Mouse (Mus musculus) limb, embryonic 12.5 days (tissue): ENCODE results near the gene Cab39l. TPM values are rescaled to one million over a fixed set of nuclear protein-coding genes. Genes with fewer than 3 reads are reported as not detected.
A peak's percentile ranks its signal among the peaks of the same experiment; 100 is the strongest.

Source experiments
- ATAC-seq: fragments of 200-750 bp; cut with Nextera tagmentation; 2 replicates; pipeline ENCODE4 v1.8.0; 2017; ENCODE audit warnings: low read depth, moderate TSS enrichment; ENCODE audit not compliant: insufficient number of reproducible peaks, insufficient read depth, low FRiP score, low TSS enrichment
- H3K27ac ChIP-seq: fragments of 300-500 bp; sonication (generic); 2 replicates; pipeline ENCODE4 v1.5.1; 2016; ENCODE audit warnings: mild to moderate bottlenecking, moderate library complexity
- H3K27me3 ChIP-seq: fragments of 300-500 bp; sonication (generic); 2 replicates; pipeline ENCODE4 v1.6.1; 2016; ENCODE audit warnings: mild to moderate bottlenecking, moderate library complexity
- H3K36me3 ChIP-seq: fragments of 300-500 bp; sonication (generic); 2 replicates; pipeline ENCODE4 v1.6.1; 2016; ENCODE audit warnings: mild to moderate bottlenecking, moderate library complexity
- H3K4me1 ChIP-seq: fragments of 300-500 bp; sonication (generic); replicated peaks from 2 replicates; pipeline ENCODE4 v1.6.1; 2016
- H3K4me2 ChIP-seq: fragments of 300-500 bp; sonication (generic); 2 replicates; pipeline ENCODE4 v1.6.1; 2016; ENCODE audit warnings: mild to moderate bottlenecking, moderate library complexity
- H3K4me3 ChIP-seq: fragments of 300-500 bp; sonication (generic); replicated peaks from 2 replicates; pipeline ENCODE4 v1.5.1; 2016; ENCODE audit warnings: mild to moderate bottlenecking
- H3K9ac ChIP-seq: fragments of 300-500 bp; sonication (generic); replicated peaks from 2 replicates; pipeline ENCODE4 v1.6.1; 2016; ENCODE audit warnings: mild to moderate bottlenecking, moderate library complexity
- H3K9me3 ChIP-seq: fragments of 300-500 bp; sonication (generic); 2 replicates; pipeline ENCODE4 v1.6.1; 2016; ENCODE audit warnings: mild to moderate bottlenecking, moderate library complexity
- WGBS: fragments of 180-500 bp; shearing (Covaris S2); methylation state at CpG from one replicate; pipeline ENCODE4 v1.1.7; 2016; 5-methylcytosine and 5-hydroxymethylcytosine counted together
- polyA plus RNA-seq: library from polyadenylated mRNA; unstranded; fragments of >200 nt; fragmentation: Nextera tagmentation; extraction: Ambion mirVana; gene quantifications from 2 replicates; pipeline ENCODE4 v1.2.1, GENCODE M21; 2016

Cab39l gene
- polyA plus RNA-seq, 1 experiment from 2014 or later: 40.9 TPM

- Histone ChIP-seq H3K27ac (no peak overlapping the region), H3K9me3 (no peaks in the 10 kb centered on the region), H3K4me3 (no peak overlapping the region), H3K4me1 (peaks cover 6% of the 10 kb centered on the region; the same call in 1 of the 2 replicates), H3K4me2 (no peak overlapping the region), H3K9ac (no peak overlapping the region), H3K27me3 (no peaks in the 10 kb centered on the region), H3K36me3 (peaks cover 3% of the 10 kb centered on the region; the same call in 1 of the 2 replicates)
- 82% methylated on average over 7 of the region's 7 CpGs for WGBS
- no peak for ATAC-seq
These were observed 105.5 kb downstream of the Cab39l start for GRCm38 (mm10) chr14:59546162-59546880.

DNA sequence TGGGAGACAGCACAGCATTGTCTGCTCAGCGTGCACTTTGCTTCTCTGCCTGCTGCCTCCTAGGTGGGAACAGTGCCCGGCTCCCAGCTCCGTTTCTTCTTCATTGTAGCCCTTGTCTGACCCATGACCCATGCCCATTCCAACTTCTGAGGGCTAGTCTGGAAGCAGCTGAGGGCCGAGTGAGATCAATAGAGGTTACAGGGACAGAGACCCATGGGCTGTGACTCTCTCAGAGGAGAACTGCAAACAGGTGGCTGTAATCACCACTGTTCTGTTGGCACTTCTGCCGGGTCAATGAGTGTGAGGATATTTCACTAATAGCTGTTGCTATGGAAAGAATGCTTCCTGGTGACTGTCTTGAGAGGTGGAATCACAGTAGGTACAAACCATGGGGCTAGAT is 106.8 kb downstream of the Cab39l start:
- Histone ChIP-seq H3K4me1 (peaks cover 6% of the 10 kb centered on the region; the same call in 1 of the 2 replicates), H3K27me3 (no peaks in the 10 kb centered on the region), H3K4me2 (no peak overlapping the region), H3K27ac (no peak overlapping the region), H3K4me3 (no peak overlapping the region), H3K9ac (no peak overlapping the region), H3K36me3 (peaks cover 3% of the 10 kb centered on the region; the same call in 1 of the 2 replicates), H3K9me3 (no peaks in the 10 kb centered on the region)
- WGBS: 77% methylated on average over 5 of the region's 5 CpGs
- ATAC-seq: no peak

DNA sequence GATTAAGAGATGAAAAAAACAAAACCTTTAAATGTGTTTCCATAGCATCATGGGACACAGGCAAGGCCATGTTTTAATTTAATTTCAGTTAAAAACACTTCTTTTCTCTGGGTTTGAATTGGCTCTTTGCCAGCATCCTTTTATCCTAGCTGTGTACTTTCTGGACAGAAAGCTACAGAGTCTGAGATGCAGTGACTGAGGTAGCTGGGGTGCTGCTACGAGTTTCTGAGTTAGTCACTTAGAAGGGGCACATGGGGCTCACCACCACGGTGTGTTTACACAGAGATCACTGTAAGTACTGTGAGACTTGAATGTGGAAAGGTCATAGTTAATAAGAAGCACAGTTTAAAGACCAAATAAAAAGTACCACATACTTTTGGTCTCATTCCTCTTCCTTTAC is 107.8 kb downstream of the Cab39l start:
- H3K9ac ChIP-seq: no peak overlapping the region
- no peaks in the 10 kb centered on the region for H3K9me3 ChIP-seq
- ATAC-seq: 0 out of 2 replicates have a peak, but pooled peaks have one; percentile 73
- peaks cover 3% of the 10 kb centered on the region; the same call in 1 of the 2 replicates for H3K36me3 ChIP-seq
- H3K4me2 ChIP-seq: no peak overlapping the region
- H3K27me3 ChIP-seq: no peaks in the 10 kb centered on the region
- no peak overlapping the region for H3K4me3 ChIP-seq
- 0 out of 2 replicates have a peak overlapping the region, but pooled peaks have one; percentile 20 for H3K27ac ChIP-seq
- WGBS: 63% methylated on average over 2 of the region's 2 CpGs
- peaks cover 6% of the 10 kb centered on the region; the same call in 1 of the 2 replicates for H3K4me1 ChIP-seq

DNA sequence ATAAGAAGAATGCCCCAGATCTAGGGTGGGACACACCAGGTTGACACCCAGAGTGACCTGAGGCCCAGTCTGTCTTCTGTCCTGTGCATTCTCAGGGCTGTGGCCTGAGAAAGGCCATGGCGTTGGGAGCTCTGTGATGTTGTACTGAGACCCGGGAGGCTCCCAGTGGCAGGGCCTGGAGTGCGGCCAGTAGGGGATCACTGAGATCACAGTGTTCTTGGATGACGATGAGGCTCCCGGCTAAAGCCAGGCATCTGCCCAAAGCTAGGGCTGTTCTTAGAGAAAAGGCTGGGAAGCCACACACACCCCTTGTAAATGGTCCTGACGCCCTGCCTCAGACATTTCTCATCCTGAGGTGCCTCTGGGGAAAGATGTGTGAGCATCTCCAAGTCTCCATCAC is 108.3 kb downstream of the Cab39l start:
- H3K9me3 ChIP-seq: no peaks in the 10 kb centered on the region
- H3K36me3 ChIP-seq: peaks cover 3% of the 10 kb centered on the region; the same call in 1 of the 2 replicates
- ATAC-seq: no peak
- H3K4me3 ChIP-seq: no peak overlapping the region
- no peak overlapping the region for H3K9ac ChIP-seq
- WGBS: 80% methylated on average over 6 of the region's 6 CpGs
- no peak overlapping the region for H3K4me2 ChIP-seq
- H3K4me1 ChIP-seq: peaks cover 5% of the 10 kb centered on the region; the same call in 1 of the 2 replicates
- H3K27ac ChIP-seq: 0 out of 2 replicates have a peak overlapping the region, but pooled peaks have one; percentile 20
- no peaks in the 10 kb centered on the region for H3K27me3 ChIP-seq

- ATAC-seq: no peak
- Histone ChIP-seq H3K4me2 (no peak overlapping the region), H3K36me3 (peaks cover 3% of the 10 kb centered on the region; the same call in 1 of the 2 replicates), H3K4me1 (no peaks in the 10 kb centered on the region), H3K27me3 (no peaks in the 10 kb centered on the region), H3K9me3 (no peaks in the 10 kb centered on the region), H3K27ac (no peak overlapping the region), H3K9ac (no peak overlapping the region), H3K4me3 (no peak overlapping the region)
- WGBS: 90% methylated on average over 2 of the region's 2 CpGs
These were observed 110.1 kb downstream of the Cab39l start for GRCm38 (mm10) chr14:59550841-59551240.

DNA sequence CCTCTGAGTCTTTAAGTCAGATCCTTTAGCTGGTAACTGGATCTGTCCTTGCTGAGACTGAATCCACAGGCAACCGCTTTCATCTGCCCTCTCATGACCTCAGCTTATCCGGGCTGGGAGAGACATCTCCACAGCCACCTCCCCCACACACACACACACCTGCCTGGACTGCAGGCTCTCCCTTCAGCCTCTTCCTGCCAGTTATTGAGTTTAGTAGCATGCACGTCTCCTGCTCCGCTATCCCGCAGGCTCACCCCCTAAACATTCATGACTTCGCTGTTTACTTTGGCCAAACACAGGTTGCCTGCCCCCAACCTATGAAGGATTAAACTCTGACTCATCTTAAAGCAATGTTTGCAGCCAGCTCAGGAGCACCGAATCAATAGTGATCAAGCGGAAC is 111.2 kb downstream of the Cab39l start:
- 70% methylated on average over 8 of the region's 8 CpGs for WGBS
- H3K4me1 ChIP-seq: no peaks in the 10 kb centered on the region; the same call in 1 of the 2 replicates
- no peaks in the 10 kb centered on the region for H3K9me3 ChIP-seq
- H3K4me2 ChIP-seq: no peak overlapping the region
- no peak overlapping the region for H3K27ac ChIP-seq
- peaks cover 3% of the 10 kb centered on the region; the same call in 1 of the 2 replicates for H3K36me3 ChIP-seq
- H3K27me3 ChIP-seq: no peaks in the 10 kb centered on the region
- H3K9ac ChIP-seq: no peak overlapping the region
- no peak overlapping the region for H3K4me3 ChIP-seq
- no peak for ATAC-seq

- Histone ChIP-seq H3K9me3 (no peaks in the 10 kb centered on the region), H3K4me2 (no peak overlapping the region), H3K27me3 (no peaks in the 10 kb centered on the region), H3K9ac (no peak overlapping the region), H3K27ac (no peak overlapping the region), H3K4me1 (no peaks in the 10 kb centered on the region; the same call in 1 of the 2 replicates), H3K4me3 (no peak overlapping the region), H3K36me3 (no peaks in the 10 kb centered on the region)
- ATAC-seq: no peak
- 79% methylated on average over 5 of the region's 5 CpGs for WGBS
These were observed 113.3 kb downstream of the Cab39l start for GRCm38 (mm10) chr14:59554025-59554424.

- Histone ChIP-seq H3K27me3 (no peaks in the 10 kb centered on the region), H3K4me3 (no peak overlapping the region), H3K27ac (no peak overlapping the region), H3K9ac (no peak overlapping the region), H3K4me1 (no peaks in the 10 kb centered on the region; the same call in 1 of the 2 replicates), H3K9me3 (no peaks in the 10 kb centered on the region), H3K36me3 (no peaks in the 10 kb centered on the region), H3K4me2 (no peak overlapping the region)
- WGBS: 70% methylated on average over 8 of the region's 8 CpGs
- no peak for ATAC-seq
These were observed 114.2 kb downstream of the Cab39l start for GRCm38 (mm10) chr14:59555018-59555417.

- no peak overlapping the region for H3K9ac ChIP-seq
- H3K4me2 ChIP-seq: no peak overlapping the region
- WGBS: 52% methylated on average over 13 of the region's 13 CpGs
These were observed 115.3 kb downstream of the Cab39l start for GRCm38 (mm10) chr14:59555928-59556531.

GRCm38 (mm10) chr14:59557071-59557470 is 116.3 kb downstream of the Cab39l start:
- no peak for ATAC-seq
- Histone ChIP-seq H3K36me3 (no peaks in the 10 kb centered on the region), H3K4me2 (no peak overlapping the region), H3K27ac (no peak overlapping the region), H3K9ac (0 out of 2 replicates have a peak overlapping the region, but pooled peaks have one; percentile 8), H3K4me1 (no peaks in the 10 kb centered on the region; the same call in 1 of the 2 replicates), H3K4me3 (no peak overlapping the region), H3K9me3 (no peaks in the 10 kb centered on the region), H3K27me3 (no peaks in the 10 kb centered on the region)
- 67% methylated on average over 4 of the region's 4 CpGs for WGBS

More at GRCm38 (mm10) chr14:59555928-59556531, 115.3 kb downstream of the Cab39l start:
- no peak overlapping the region for H3K27ac ChIP-seq
- H3K27me3 ChIP-seq: no peaks in the 10 kb centered on the region
- H3K4me1 ChIP-seq: no peaks in the 10 kb centered on the region; the same call in 1 of the 2 replicates
- H3K36me3 ChIP-seq: no peaks in the 10 kb centered on the region
- no peak overlapping the region for H3K4me3 ChIP-seq
- no peaks in the 10 kb centered on the region for H3K9me3 ChIP-seq
- no peak for ATAC-seq

DNA sequence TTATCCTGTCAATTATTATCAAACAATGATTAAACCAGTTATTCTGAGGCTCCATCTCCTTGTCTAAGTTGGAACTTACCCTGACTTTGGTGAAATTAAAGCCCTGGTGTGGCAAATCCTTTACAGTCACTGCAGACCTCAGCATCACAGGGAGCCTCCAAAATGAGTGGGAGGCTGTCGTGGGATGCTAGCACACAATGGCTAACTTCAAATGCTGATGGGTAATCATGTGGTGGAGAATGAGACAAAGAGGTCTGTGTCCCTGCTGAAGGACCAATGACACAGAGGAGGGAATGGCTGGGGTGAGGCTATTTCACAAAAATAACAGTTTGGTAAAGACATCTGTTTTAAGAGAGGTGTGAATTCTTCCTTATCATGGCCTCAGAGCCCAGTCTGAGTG is 117.1 kb downstream of the Cab39l start:
- H3K27ac ChIP-seq: no peak overlapping the region
- WGBS: 78% methylated on average over 1 of the region's 1 CpGs
- H3K9ac ChIP-seq: no peak overlapping the region
- no peak overlapping the region for H3K4me2 ChIP-seq
- no peaks in the 10 kb centered on the region for H3K9me3 ChIP-seq
- H3K27me3 ChIP-seq: no peaks in the 10 kb centered on the region
- H3K4me3 ChIP-seq: no peak overlapping the region
- no peaks in the 10 kb centered on the region for H3K36me3 ChIP-seq
- H3K4me1 ChIP-seq: no peaks in the 10 kb centered on the region; the same call in 1 of the 2 replicates
- no peak for ATAC-seq
